Mouse (Mus musculus) testis, adult 2 months (tissue): ENCODE results near the gene Vdac1.

Experiments
- CTCF ChIP-seq: fragments of 200-500 bp; IDR thresholded peaks from 2 replicates; pipeline ENCODE4 v1.5.1; 2012; ENCODE audit warnings: low read depth, mild to moderate bottlenecking, inconsistent platforms, low read length, moderate library complexity; ENCODE audit not compliant: control insufficient read depth, insufficient read depth, insufficient replicate concordance
- POLR2A ChIP-seq: fragments of 200-500 bp; IDR thresholded peaks from 2 replicates; pipeline ENCODE4 v1.6.1; 2012; ENCODE audit warnings: low read depth, mild to moderate bottlenecking, inconsistent platforms, low read length, moderate library complexity; ENCODE audit not compliant: control insufficient read depth

DNA sequence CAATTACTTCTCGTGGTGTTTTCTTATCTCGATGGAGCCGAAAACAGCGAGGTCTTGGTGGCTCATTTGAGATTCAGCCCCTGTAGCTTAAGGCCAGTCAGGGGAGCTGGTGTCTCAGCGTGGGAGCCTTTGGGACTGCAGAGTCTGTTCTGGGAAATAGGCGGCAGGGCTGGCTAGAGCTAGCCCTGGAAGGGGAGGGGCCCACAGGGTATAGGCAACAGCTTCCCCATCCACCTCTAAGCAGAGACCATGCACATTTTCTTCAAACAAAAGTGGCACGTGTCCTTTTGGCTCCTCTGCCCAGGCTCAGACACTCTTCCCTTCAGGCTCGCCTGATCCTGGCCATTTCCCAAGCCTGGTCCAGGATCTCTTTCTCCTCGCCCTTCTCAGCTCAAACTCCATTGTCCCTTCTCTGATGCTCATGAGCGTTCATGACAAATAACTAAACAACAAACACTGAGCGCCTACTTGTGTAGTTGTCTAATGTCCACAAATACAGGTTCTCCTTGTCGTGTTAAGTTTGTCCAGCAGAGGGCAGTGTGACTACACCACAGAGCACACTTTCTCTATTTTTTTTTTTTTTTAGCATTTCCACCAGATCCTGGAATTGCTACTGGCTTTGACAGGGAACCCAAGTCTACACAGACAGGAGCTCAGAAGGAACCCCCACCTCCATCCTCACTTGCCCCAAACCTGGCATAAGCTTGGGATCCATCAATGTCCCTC lies 60.6 kb downstream of the Vdac1 start:
- TF ChIP-seq POLR2A (no peak), CTCF (peak; percentile 10; the same call in 1 of the 2 replicates)
